Mouse (Mus musculus) monocyte, adult 2 months (primary cell): ENCODE results near the gene Tmem45a2.
"Not testable (repeated sequence)": the region's sequence is repeated elsewhere in the genome, so short reads cannot be mapped to it uniquely, and the experiment has no call there.

Experiments
- DNase-seq, 2 experiments: peaks; one replicate each; pipeline ENCODE4 v3.0.0; 2022; ENCODE audit warnings: low spot score in 2 of 2, low read depth in 1 of 2

Gene Tmem45a2

GRCm38 (mm10) chr16:57071132-57071639, at the start of gene Tmem45a2:
Gene Tmem45a2, minus strand, starts transcription at chr16:57071372.
- no peak for DNase-seq

DNA sequence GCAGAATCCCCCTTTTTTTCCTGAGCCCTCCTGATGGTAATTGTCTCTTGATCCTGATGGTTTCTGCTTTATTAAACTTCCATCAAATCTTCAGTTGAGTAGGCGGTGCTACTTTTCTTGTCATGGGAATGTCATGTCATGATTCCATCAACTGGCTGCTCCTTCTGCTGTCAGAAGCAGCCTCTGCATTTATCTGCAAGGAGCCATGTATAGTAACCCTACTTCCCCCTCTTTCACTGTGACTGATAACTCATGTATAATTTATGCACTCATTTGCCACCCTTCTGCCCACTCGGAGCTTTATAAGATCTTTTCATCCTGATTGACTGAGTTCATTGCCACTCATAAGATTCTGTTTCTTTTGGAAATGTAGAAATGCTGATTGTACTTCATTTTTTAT, 46.4 kb upstream of the Tmem45a2 start:
- no peak for DNase-seq

GRCm38 (mm10) chr16:57116066-57116465, 44.9 kb upstream of the Tmem45a2 start:
- no peak for DNase-seq

- no peak for DNase-seq
Observed at GRCm38 (mm10) chr16:57106185-57106960, 35.2 kb upstream of the Tmem45a2 start.

GRCm38 (mm10) chr16:57101174-57101573, 30.0 kb upstream of the Tmem45a2 start:
- DNase-seq = no peak

DNA sequence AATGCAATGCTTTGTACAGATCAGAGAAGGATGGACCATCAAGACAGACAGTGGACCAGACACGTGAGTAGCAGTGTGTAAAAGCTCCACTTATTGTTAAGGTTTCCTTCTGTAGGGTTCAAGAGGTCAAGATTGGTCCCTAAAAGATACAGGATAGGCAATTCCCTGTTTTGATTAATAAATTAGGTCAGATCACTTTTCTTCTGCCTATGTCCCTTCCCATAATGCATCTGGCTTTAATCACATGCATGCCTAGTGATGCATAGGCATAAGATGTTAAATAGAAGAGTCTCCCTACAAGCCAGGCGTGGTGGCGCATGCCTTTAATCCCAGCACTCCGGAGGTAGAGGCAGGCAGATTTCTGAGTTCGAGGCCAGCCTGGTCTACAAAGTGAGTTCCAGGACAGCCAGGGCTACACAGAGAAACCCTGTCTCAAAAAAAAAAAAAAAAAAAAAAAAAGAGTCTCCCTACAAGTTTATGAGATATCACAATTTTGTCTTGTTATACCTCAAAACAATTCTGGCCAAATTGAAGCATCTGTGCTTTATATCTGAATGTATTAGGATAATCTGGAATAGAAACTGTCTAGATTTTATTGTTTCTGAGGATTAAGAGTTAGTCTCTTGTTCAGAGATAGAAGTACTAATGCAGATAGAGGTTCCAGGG, 28.5 kb upstream of the Tmem45a2 start:
- DNase-seq = no peak

DNA sequence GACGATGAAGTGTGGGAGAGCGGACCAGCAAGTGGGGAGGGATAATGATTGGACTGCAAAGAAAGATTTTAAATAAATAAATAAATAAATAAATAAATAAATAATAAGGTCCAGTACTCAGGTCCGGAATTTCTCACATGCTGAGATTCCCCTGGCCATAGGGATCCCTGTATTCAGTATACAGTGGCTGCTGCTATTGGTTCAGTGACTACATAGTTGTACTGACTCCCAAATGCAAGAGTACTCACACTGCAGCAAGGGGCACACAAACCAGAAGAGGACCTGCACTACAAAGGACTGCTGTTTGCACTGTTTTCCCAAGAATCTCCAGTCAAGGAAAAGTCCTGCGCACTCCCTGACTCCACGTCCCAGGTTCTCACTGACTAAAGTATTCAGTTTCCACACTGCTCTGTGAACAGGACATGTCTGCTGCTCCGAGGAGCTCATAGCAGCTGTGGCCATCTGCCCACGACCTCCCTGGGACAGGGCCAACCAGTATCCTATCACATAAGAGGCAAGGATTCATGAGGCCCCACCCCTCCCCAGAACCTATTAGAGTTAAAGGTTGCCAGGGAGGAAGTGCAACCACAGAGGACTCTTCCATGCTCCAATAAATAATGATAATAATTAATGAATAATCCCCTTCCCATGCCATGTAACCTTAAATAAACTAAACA, 27.4 kb upstream of the Tmem45a2 start:
- no peak for DNase-seq

- no peak for DNase-seq
Observed at GRCm38 (mm10) chr16:57092911-57093605, 21.9 kb upstream of the Tmem45a2 start.

DNA sequence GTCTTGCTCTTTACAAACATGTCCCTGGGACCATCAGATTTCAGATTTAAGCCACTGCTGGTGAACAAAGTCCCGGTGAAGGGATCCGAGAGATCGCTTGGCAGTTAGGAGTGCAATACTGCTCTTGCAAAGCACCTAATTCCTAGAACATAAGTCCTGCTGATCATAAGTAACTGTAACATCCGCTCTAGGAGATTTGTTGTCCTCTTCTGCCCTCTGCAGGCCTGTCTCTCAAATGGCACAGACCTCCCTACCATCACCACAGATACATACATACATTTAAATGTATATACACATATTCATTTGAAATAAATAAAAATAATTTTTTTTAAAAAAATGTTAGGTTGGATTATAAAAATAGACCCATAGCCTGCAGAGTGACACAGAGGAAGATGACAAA, 21.3 kb upstream of the Tmem45a2 start:
- no peak for DNase-seq

- DNase-seq = no peak
Observed at GRCm38 (mm10) chr16:57079577-57079976, 8.4 kb upstream of the Tmem45a2 start.

DNA sequence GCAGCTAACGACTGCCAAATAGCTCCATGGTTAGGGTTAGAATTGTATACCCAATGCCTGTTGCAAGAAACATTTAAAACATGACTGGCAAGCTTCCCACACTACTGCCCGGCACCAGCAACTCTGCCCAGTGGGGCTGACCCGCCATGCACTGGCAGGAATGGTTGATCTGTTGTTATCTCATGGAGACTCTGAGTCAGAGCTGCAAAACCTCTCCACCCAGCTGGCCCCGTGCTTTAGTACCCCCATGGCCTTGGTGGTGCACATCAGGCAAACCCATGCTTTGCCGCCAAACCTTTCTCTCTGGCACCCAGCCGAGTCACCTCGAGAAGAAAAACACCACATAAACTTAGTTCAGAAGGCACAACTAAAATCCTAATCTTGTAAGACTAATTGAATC, 4.8 kb upstream of the Tmem45a2 start:
- no peak for DNase-seq

- no peak for DNase-seq
Observed at GRCm38 (mm10) chr16:57062045-57062444, 9.1 kb downstream of the Tmem45a2 start.

GRCm38 (mm10) chr16:57056995-57057394, 14.2 kb downstream of the Tmem45a2 start:
- no peak for DNase-seq

DNA sequence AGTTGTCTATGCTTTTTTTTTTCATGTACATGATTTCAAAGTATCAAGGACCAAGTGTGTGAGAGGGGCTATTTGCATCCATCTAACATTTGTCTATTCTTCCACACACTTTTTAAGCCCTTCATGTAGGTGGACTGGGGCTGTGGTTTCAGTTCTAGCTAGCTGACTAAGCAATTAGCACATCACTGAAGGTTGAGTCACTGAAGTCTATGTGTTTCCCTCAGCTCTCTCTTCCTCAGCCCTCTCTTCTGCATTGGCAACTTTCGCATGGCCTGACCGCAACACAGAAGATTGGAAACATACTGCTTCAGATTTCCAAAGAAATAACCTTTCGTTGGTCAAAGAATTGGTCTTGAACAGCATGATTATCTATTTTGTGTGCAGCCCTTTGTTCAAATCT, 21.2 kb downstream of the Tmem45a2 start:
- DNase-seq = no peak

GRCm38 (mm10) chr16:57038600-57038999, 32.6 kb downstream of the Tmem45a2 start:
- DNase-seq = no peak

DNA sequence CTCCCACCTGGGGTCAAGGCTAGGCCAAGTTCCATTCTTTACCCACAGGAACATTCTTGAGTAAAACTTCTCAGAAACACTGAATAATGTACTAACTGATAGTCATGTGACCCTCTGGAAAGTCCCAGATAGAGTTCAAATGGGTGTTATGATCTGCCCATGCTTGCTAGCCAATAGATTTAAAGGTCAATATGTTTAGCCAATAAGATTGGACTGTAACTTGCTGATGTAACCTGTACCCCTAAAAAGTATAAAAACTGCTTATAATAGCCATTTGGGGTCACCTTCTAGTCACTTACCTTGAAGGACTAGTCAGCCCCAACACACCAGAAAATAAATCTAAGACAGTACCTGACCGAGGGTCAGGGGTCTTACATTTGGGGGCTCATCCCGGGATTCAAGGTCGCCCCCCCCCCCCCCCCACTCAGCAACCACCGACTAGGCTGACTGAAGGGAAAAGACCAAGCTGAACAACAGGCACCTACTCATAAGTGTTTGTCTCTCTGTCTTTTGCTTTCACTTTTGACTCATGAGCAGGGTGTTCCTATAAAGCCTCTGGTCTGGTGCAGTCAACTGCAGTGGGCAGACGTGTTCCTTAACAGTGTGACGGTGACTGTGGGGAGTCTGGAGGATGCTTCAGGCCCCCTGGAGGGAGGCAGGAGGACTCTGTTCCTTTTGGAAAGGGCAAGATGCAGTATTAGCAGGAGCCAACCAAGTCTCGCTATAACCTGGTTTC, 40.9 kb downstream of the Tmem45a2 start:
- no peak for DNase-seq

GRCm38 (mm10) chr16:56998283-56998682, 72.9 kb downstream of the Tmem45a2 start:
- not testable (repeated sequence) for DNase-seq
